Mouse (Mus musculus): ENCODE data around the gene Ces1c. TPM values are rescaled to one million over a fixed set of nuclear protein-coding genes. Genes with fewer than 3 reads are reported as not detected.
A peak's percentile ranks its signal among the peaks of the same experiment; 100 is the strongest.

Gene Ces1c
- total RNA-seq (2014; rRNA removed) (4,024 and 4,244 TPM in 2 replicates), polyA plus RNA-seq (2012; rRNA removed) (2,214 and 2,228 TPM in 2 replicates)

- Histone ChIP-seq H3K36me3 (ENCODE audit: control insufficient read depth, insufficient read depth, low read length) (peaks cover 17% of the 10 kb centered on the region), H3K27ac (replicated peaks; ENCODE audit: insufficient read depth, low read depth, low read length) (peak within 1 kb of the TSS; percentile 67), H3K79me2 (ENCODE audit: control insufficient read depth, insufficient read depth, low read length) (no peaks in the 10 kb centered on the region; the same call in 1 of the 2 replicates), H3K9ac (ENCODE audit: low read depth, low read length) (peak within 1 kb of the TSS; percentile 90), H3K4me3 (ENCODE audit: insufficient read depth, low read depth, low read length) (peak within 1 kb of the TSS; percentile 58), H3K4me1 (ENCODE audit: control insufficient read depth, insufficient read depth, low read length) (peaks cover 25% of the 10 kb centered on the region), H3K27me3 (ENCODE audit: control insufficient read depth, insufficient read depth, low read length) (no peaks in the 10 kb centered on the region)
- TF ChIP-seq CTCF (IDR thresholded peaks at IDR 0.05; ENCODE audit: low read depth, low read length) (no peak), POLR2A (IDR thresholded peaks at IDR 0.05; ENCODE audit: extremely low read depth, insufficient read depth, low read length) (peak; percentile 74; the same call in 1 of the 2 replicates)
- DNase-seq (ENCODE audit: extremely low read depth, low read depth, low spot score) = peak; percentile 98
- WGBS = 13% methylated on average over 3 of the region's 3 CpGs
Observed at GRCm38 (mm10) chr8:93131233-93131980, at the start of gene Ces1c. Gene Ces1c, minus strand, starts transcription at chr8:93131283.

- TF ChIP-seq CTCF (IDR thresholded peaks at IDR 0.05; ENCODE audit: low read depth, low read length) = no peak
- no peak for TF ChIP-seq POLR2A (IDR thresholded peaks at IDR 0.05; ENCODE audit: extremely low read depth, insufficient read depth, low read length)
- no peak for DNase-seq (ENCODE audit: extremely low read depth, low read depth, low spot score)
- H3K27ac ChIP-seq (replicated peaks; ENCODE audit: insufficient read depth, low read depth, low read length) = no peak overlapping the region
- H3K4me3 ChIP-seq (ENCODE audit: insufficient read depth, low read depth, low read length) = no peak overlapping the region
- peaks cover 89% of the 10 kb centered on the region for H3K36me3 ChIP-seq (ENCODE audit: control insufficient read depth, insufficient read depth, low read length)
- no peaks in the 10 kb centered on the region for H3K79me2 ChIP-seq (ENCODE audit: control insufficient read depth, insufficient read depth, low read length)
- 65% methylated on average over 4 of the region's 4 CpGs for WGBS
- H3K27me3 ChIP-seq (ENCODE audit: control insufficient read depth, insufficient read depth, low read length) = no peaks in the 10 kb centered on the region
- no peak overlapping the region for H3K9ac ChIP-seq (ENCODE audit: low read depth, low read length)
- H3K4me1 ChIP-seq (ENCODE audit: control insufficient read depth, insufficient read depth, low read length) = peaks cover 3% of the 10 kb centered on the region; the same call in 1 of the 2 replicates
Observed at GRCm38 (mm10) chr8:93180581-93181129, 49.6 kb upstream of the Ces1c start.

- peaks cover 91% of the 10 kb centered on the region for H3K36me3 ChIP-seq (ENCODE audit: control insufficient read depth, insufficient read depth, low read length)
- 80% methylated on average over 1 of the region's 1 CpGs for WGBS
- peaks cover 3% of the 10 kb centered on the region; the same call in 1 of the 2 replicates for H3K4me1 ChIP-seq (ENCODE audit: control insufficient read depth, insufficient read depth, low read length)
- TF ChIP-seq CTCF (IDR thresholded peaks at IDR 0.05; ENCODE audit: low read depth, low read length) = no peak
- TF ChIP-seq POLR2A (IDR thresholded peaks at IDR 0.05; ENCODE audit: extremely low read depth, insufficient read depth, low read length) = no peak
- no peak for DNase-seq (ENCODE audit: extremely low read depth, low read depth, low spot score)
- no peaks in the 10 kb centered on the region for H3K27me3 ChIP-seq (ENCODE audit: control insufficient read depth, insufficient read depth, low read length)
- H3K4me3 ChIP-seq (ENCODE audit: insufficient read depth, low read depth, low read length) = no peak overlapping the region
- H3K27ac ChIP-seq (replicated peaks; ENCODE audit: insufficient read depth, low read depth, low read length) = 0 out of 2 replicates have a peak overlapping the region, but pooled peaks have one; percentile 1
- no peaks in the 10 kb centered on the region for H3K79me2 ChIP-seq (ENCODE audit: control insufficient read depth, insufficient read depth, low read length)
- no peak overlapping the region for H3K9ac ChIP-seq (ENCODE audit: low read depth, low read length)
Observed at GRCm38 (mm10) chr8:93176593-93176992, 45.5 kb upstream of the Ces1c start.

GRCm38 (mm10) chr8:93174554-93174953 lies 43.5 kb upstream of the Ces1c start:
- Histone ChIP-seq H3K9ac (ENCODE audit: low read depth, low read length) (no peak overlapping the region), H3K4me3 (ENCODE audit: insufficient read depth, low read depth, low read length) (no peak overlapping the region), H3K4me1 (ENCODE audit: control insufficient read depth, insufficient read depth, low read length) (peaks cover 3% of the 10 kb centered on the region; the same call in 1 of the 2 replicates), H3K79me2 (ENCODE audit: control insufficient read depth, insufficient read depth, low read length) (no peaks in the 10 kb centered on the region), H3K36me3 (ENCODE audit: control insufficient read depth, insufficient read depth, low read length) (peaks cover 89% of the 10 kb centered on the region), H3K27me3 (ENCODE audit: control insufficient read depth, insufficient read depth, low read length) (no peaks in the 10 kb centered on the region), H3K27ac (replicated peaks; ENCODE audit: insufficient read depth, low read depth, low read length) (no peak overlapping the region)
- no peak for TF ChIP-seq POLR2A (IDR thresholded peaks at IDR 0.05; ENCODE audit: extremely low read depth, insufficient read depth, low read length)
- TF ChIP-seq CTCF (IDR thresholded peaks at IDR 0.05; ENCODE audit: low read depth, low read length) = no peak
- DNase-seq (ENCODE audit: extremely low read depth, low read depth, low spot score) = no peak
- WGBS = 74% methylated on average over 2 of the region's 2 CpGs

GRCm38 (mm10) chr8:93171846-93172590 lies 40.9 kb upstream of the Ces1c start:
- 44% methylated on average over 1 of the region's 1 CpGs for WGBS
- TF ChIP-seq CTCF (IDR thresholded peaks at IDR 0.05; ENCODE audit: low read depth, low read length) (no peak), POLR2A (IDR thresholded peaks at IDR 0.05; ENCODE audit: extremely low read depth, insufficient read depth, low read length) (no peak)
- Histone ChIP-seq H3K9ac (ENCODE audit: low read depth, low read length) (no peak overlapping the region), H3K27ac (replicated peaks; ENCODE audit: insufficient read depth, low read depth, low read length) (peak overlapping the region; percentile 12; the same call in 1 of the 2 replicates), H3K36me3 (ENCODE audit: control insufficient read depth, insufficient read depth, low read length) (peaks cover 90% of the 10 kb centered on the region), H3K4me1 (ENCODE audit: control insufficient read depth, insufficient read depth, low read length) (peaks cover 3% of the 10 kb centered on the region; the same call in 1 of the 2 replicates), H3K79me2 (ENCODE audit: control insufficient read depth, insufficient read depth, low read length) (no peaks in the 10 kb centered on the region), H3K4me3 (ENCODE audit: insufficient read depth, low read depth, low read length) (no peak overlapping the region), H3K27me3 (ENCODE audit: control insufficient read depth, insufficient read depth, low read length) (no peaks in the 10 kb centered on the region)
- DNase-seq (ENCODE audit: extremely low read depth, low read depth, low spot score) = peak; percentile 44
